Mouse (Mus musculus) C2C12 (cell line): Measurements from ENCODE around the gene Grcc10. TPM values are rescaled to one million over a fixed set of nuclear protein-coding genes. Genes with fewer than 3 reads are reported as not detected.

Experiments
- H3K27me3 ChIP-seq: one replicate; pipeline ENCODE4 v1.6.1; 2011; ENCODE audit not compliant: control insufficient read depth, insufficient read depth, insufficient read length
- H3K36me3 ChIP-seq: one replicate; pipeline ENCODE4 v1.6.1; 2011; ENCODE audit not compliant: control insufficient read depth, insufficient read depth
- H3K4me3 ChIP-seq: one replicate; pipeline ENCODE4 v1.5.1; 2011; ENCODE audit warnings: mild to moderate bottlenecking, control low read depth; ENCODE audit not compliant: poor library complexity, insufficient read depth, severe bottlenecking
- H3K79me2 ChIP-seq: one replicate; pipeline ENCODE4 v1.6.1; 2011; ENCODE audit not compliant: control insufficient read depth, insufficient read depth
- H3K79me3 ChIP-seq: one replicate; pipeline ENCODE4 v1.6.1; 2011; ENCODE audit warnings: low read depth, control low read depth
- H3ac ChIP-seq: one replicate; pipeline ENCODE3; 2011; ENCODE audit warnings: low read depth; ENCODE audit not compliant: control insufficient read depth, insufficient read length
- CEBPB ChIP-seq: IDR thresholded peaks from one replicate; pipeline ENCODE4 v1.6.1; 2011; ENCODE audit warnings: low read depth, mild to moderate bottlenecking, control low read depth, moderate library complexity
- CTCF ChIP-seq: IDR thresholded peaks from one replicate; pipeline ENCODE4 v1.5.1; 2011; ENCODE audit not compliant: control insufficient read depth, insufficient read depth, insufficient read length
- FOSL1 ChIP-seq: IDR thresholded peaks from one replicate; pipeline ENCODE4 v1.8.0; 2011; ENCODE audit warnings: mild to moderate bottlenecking, low read length; ENCODE audit not compliant: poor library complexity, insufficient read depth, severe bottlenecking
- MAX ChIP-seq: IDR thresholded peaks from one replicate; pipeline ENCODE4 v1.6.1; 2011; ENCODE audit warnings: mild to moderate bottlenecking, control low read depth
- MYOD1 ChIP-seq: IDR thresholded peaks from one replicate; pipeline ENCODE4 v1.6.1; 2011; ENCODE audit warnings: low read depth; ENCODE audit not compliant: control insufficient read depth, insufficient read length
- MYOG ChIP-seq: IDR thresholded peaks from one replicate; pipeline ENCODE4 v1.6.1; 2011; ENCODE audit not compliant: control insufficient read depth, insufficient read length; ENCODE audit errors: extremely low read depth
- USF1 ChIP-seq: IDR thresholded peaks from one replicate; pipeline ENCODE4 v1.6.1; 2011; ENCODE audit warnings: low read depth, mild to moderate bottlenecking, control low read depth, moderate library complexity
- polyA plus RNA-seq: library from polyadenylated mRNA; unstranded; fragments of >200 nt; fragmentation: generic; extraction: Trizol; gene quantifications from one replicate; pipeline ENCODE4 v1.2.1, GENCODE M21; 2012; ENCODE audit warnings: missing spikeins

The Grcc10 gene
- polyA plus RNA-seq, 1 experiment = 294 TPM

DNA sequence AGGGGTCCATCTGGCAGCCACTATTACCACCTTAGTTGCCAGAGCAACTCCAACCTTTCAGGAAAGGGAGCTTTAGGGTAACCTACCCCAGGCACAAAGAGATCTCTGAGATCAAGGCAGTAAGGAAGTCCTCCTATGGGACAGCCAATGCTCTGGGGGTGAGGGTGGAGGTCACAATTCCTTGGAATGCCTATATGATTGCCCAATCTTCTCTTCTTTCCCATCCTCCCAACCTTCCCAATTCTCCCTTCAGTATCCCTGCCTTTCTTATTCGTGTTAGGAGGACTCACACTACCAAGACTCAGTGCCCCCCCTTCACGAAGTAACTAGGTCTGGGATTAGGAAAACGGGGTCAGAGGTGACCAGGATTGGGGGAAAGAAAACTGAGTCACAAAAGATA lies 14.1 kb upstream of the Grcc10 start:
- Histone ChIP-seq H3ac (peak overlapping the region; percentile 95), H3K27me3 (no peaks in the 10 kb centered on the region), H3K36me3 (peaks cover 39% of the 10 kb centered on the region), H3K79me3 (peaks cover 56% of the 10 kb centered on the region), H3K4me3 (peak overlapping the region; percentile 63), H3K79me2 (peaks cover 67% of the 10 kb centered on the region)
- TF ChIP-seq MAX (no peak), CTCF (no peak), CEBPB (peak; percentile 71)

DNA sequence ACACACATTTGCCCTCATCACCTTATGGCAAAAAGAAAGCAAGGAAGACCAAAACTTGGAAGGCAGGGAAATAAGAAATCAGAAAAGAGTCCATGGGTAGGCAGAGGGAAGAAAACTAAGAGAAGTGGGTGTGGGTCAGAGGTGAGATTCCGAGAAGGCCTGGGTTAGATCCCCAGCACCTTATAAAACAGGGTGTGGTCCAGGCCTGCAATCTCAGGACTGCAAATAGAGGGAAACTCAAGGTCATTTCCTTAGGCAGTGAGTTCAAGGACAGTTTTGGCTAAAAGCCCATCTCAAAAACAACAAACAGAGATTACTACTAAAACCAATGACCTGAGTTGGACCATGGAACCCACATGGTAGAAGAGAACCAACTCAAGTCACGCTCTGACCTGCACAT lies 12.7 kb upstream of the Grcc10 start:
- H3K27me3 ChIP-seq = no peaks in the 10 kb centered on the region
- no peak overlapping the region for H3K4me3 ChIP-seq
- peaks cover 82% of the 10 kb centered on the region for H3K79me2 ChIP-seq
- TF ChIP-seq MYOG (no peak), CTCF (no peak), USF1 (no peak), CEBPB (no peak), FOSL1 (no peak), MYOD1 (no peak)
- peaks cover 52% of the 10 kb centered on the region for H3K36me3 ChIP-seq
- H3ac ChIP-seq = no peak overlapping the region
- peaks cover 64% of the 10 kb centered on the region for H3K79me3 ChIP-seq

DNA sequence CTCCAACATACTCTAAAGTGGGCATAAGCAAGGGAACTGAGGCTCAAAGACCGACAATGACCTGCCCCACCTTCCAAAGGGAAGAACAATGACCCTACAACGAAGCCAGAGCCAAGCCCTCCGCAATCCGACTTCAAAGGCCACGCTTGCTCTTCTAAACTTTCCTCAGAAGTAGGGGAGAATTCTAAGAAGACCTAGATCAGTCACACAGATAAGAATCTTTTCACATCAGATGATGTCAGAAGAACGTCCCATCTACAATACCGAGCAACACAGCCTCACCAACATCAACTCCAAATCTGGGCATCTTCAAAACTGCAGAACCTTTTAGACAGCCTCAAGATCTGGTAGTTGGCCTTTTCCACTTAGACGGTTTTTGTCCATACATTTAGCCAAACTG lies 9.2 kb upstream of the Grcc10 start:
- Histone ChIP-seq H3K36me3 (peaks cover 62% of the 10 kb centered on the region), H3K79me2 (peaks cover 66% of the 10 kb centered on the region), H3K27me3 (no peaks in the 10 kb centered on the region), H3K79me3 (peaks cover 57% of the 10 kb centered on the region), H3K4me3 (no peak overlapping the region), H3ac (no peak overlapping the region)
- TF ChIP-seq USF1 (no peak), MAX (no peak), CEBPB (no peak), CTCF (no peak), MYOD1 (no peak), FOSL1 (no peak), MYOG (no peak)

GRCm38 (mm10) chr6:124746654-124747632 lies 5.8 kb upstream of the Grcc10 start:
- peaks cover 65% of the 10 kb centered on the region for H3K36me3 ChIP-seq
- no peaks in the 10 kb centered on the region for H3K27me3 ChIP-seq
- no peak overlapping the region for H3K4me3 ChIP-seq
- H3ac ChIP-seq = no peak overlapping the region
- TF ChIP-seq MYOD1 = no peak
- TF ChIP-seq MAX = no peak
- TF ChIP-seq FOSL1 = no peak
- TF ChIP-seq CTCF = no peak
- TF ChIP-seq CEBPB = no peak
- no peak for TF ChIP-seq USF1
- TF ChIP-seq MYOG = no peak
- peaks cover 22% of the 10 kb centered on the region for H3K79me3 ChIP-seq
- H3K79me2 ChIP-seq = peaks cover 31% of the 10 kb centered on the region

GRCm38 (mm10) chr6:124746296-124746605 lies 5.1 kb upstream of the Grcc10 start:
- Histone ChIP-seq H3K79me2 (peaks cover 24% of the 10 kb centered on the region), H3ac (no peak overlapping the region), H3K79me3 (peaks cover 18% of the 10 kb centered on the region), H3K36me3 (peaks cover 59% of the 10 kb centered on the region), H3K4me3 (no peak overlapping the region), H3K27me3 (no peaks in the 10 kb centered on the region)
- no peak for TF ChIP-seq FOSL1
- no peak for TF ChIP-seq USF1
- TF ChIP-seq CTCF = no peak
- TF ChIP-seq CEBPB = no peak
- no peak for TF ChIP-seq MYOD1
- no peak for TF ChIP-seq MAX
- no peak for TF ChIP-seq MYOG
